Mouse (Mus musculus): ENCODE measurements around the gene Coq7.

- TF ChIP-seq GATA1 (IDR thresholded peaks at IDR 0.05; ENCODE audit: borderline replicate concordance, low read length): no peak
- TF ChIP-seq FLI1 (IDR thresholded peaks at IDR 0.05; ENCODE audit: low read length): no peak
Measured at GRCm38 (mm10) chr7:118526967-118527366, 6.2 kb downstream of the Coq7 start.

Data from megakaryocyte, embryonic 14.5 days (primary cell).